Mouse (Mus musculus): ENCODE data around the gene Sipa1l1. TPM values are rescaled to one million over a fixed set of nuclear protein-coding genes. Genes with fewer than 3 reads are reported as not detected.

The Sipa1l1 gene
- total and polyA plus RNA-seq, 2 experiments from 2014 or later: 7.0 to 17.1 TPM

DNA sequence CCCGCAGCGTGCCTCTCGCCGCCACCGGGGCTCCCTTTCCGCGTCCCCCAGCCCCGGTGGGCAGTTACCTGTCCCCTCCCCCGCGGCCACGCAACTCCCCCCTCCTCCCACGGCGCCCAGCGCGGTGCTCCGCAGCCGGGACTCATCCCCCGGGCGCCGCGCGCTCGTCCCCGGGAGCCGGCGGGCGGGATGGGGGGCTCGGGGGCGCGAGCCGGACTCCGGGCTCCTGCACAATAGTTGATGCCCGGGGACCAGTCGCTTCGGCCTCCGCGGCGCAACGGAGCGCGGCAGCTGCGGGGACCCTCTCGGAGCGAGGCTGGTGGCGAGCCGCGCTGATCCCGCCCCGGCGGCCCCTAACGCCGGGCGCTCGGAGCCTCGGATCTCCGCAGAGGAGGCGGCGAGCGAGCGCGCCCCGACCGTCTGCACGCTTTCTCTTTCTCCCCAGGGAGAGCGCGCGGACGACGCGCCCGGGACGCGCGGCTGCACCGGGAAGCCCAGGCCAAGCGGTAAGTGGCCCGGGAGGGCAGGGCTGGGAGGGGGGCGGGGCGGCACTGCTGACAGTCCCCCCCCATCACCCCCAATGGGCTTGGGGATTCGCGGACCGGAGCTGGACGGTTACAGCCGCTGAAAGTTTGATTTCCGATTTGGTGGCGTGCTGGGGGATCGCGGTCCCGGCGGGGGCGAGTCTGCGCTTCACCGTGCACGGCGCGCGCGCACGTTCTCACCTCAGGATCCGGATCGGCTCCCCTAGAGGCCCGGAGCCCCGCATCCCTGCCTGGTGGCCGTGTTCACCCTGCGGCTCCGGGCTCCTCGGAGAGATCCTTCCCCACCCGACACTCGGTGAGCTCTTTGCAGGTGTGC, 681 bp downstream of the Sipa1l1 start:
- under 1% methylated on average over 71 of the region's 109 CpGs for WGBS
- Histone ChIP-seq H3K9me3 (replicated peaks; ENCODE audit: control insufficient read depth, low read length) (no peaks in the 10 kb centered on the region), H3K9ac (replicated peaks; ENCODE audit: low read depth, low read length) (peak overlapping the region; percentile 92), H3K4me1 (ENCODE audit: control insufficient read depth, insufficient read depth) (peaks cover 4% of the 10 kb centered on the region; the same call in 1 of the 2 replicates), H3K27ac (ENCODE audit: low read depth) (peak overlapping the region; percentile 84), H3K4me3 (ENCODE audit: low read depth, low read length) (peak overlapping the region; percentile 76), H3K36me3 (replicated peaks; ENCODE audit: control insufficient read depth, insufficient read depth, low read length) (no peaks in the 10 kb centered on the region), H3K27me3 (ENCODE audit: control insufficient read depth, insufficient read depth, low read length) (no peaks in the 10 kb centered on the region), H3K4me2 (ENCODE audit: low read depth, low read length) (peak overlapping the region; percentile 100)
- no peak for TF ChIP-seq CTCF (IDR thresholded peaks at IDR 0.05; ENCODE audit: low read depth)
- TF ChIP-seq EP300 (IDR thresholded peaks at IDR 0.05; ENCODE audit: low read depth): no peak
- DNase-seq (ENCODE audit: low spot score): peak; percentile 57
- peak; percentile 71 for ATAC-seq (ENCODE audit: insufficient read depth, low read depth)

GRCm38 (mm10) chr12:82170461-82171279, 1.6 kb downstream of the Sipa1l1 start:
- peak; percentile 30 for DNase-seq (ENCODE audit: low spot score)
- Histone ChIP-seq H3K4me2 (ENCODE audit: low read depth, low read length) (peak overlapping the region; percentile 100), H3K9ac (replicated peaks; ENCODE audit: low read depth, low read length) (peak overlapping the region; percentile 92), H3K9me3 (replicated peaks; ENCODE audit: control insufficient read depth, low read length) (no peaks in the 10 kb centered on the region), H3K36me3 (replicated peaks; ENCODE audit: control insufficient read depth, insufficient read depth, low read length) (no peaks in the 10 kb centered on the region), H3K27me3 (ENCODE audit: control insufficient read depth, insufficient read depth, low read length) (no peaks in the 10 kb centered on the region), H3K4me1 (ENCODE audit: control insufficient read depth, insufficient read depth) (peaks cover 4% of the 10 kb centered on the region; the same call in 1 of the 2 replicates), H3K27ac (ENCODE audit: low read depth) (peak overlapping the region; percentile 84), H3K4me3 (ENCODE audit: low read depth, low read length) (peak overlapping the region; percentile 76)
- TF ChIP-seq CTCF (IDR thresholded peaks at IDR 0.05; ENCODE audit: low read depth): no peak
- no peak for TF ChIP-seq EP300 (IDR thresholded peaks at IDR 0.05; ENCODE audit: low read depth)
- no peak for ATAC-seq (ENCODE audit: insufficient read depth, low read depth)
- 3% methylated on average over 29 of the region's 29 CpGs for WGBS

DNA sequence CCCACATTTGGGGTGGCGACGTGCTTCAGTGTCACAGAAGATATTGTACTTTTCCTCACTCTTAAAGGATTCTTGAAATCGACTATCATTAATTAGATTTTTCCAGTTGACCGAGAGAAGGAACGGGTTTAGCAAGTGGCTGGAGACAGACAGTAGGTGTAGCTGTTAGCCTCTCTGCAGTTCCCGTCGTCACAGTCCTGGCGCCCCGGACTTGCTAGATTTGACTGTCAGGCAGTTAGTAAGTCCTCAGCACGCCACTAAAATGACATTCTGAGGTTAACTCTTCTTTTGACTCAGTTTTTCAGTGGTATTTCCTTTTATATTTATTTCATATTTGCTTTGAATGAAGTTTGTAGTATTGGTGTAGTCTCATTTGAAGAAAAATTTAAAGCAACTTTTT, 2.5 kb downstream of the Sipa1l1 start:
- Histone ChIP-seq H3K36me3 (replicated peaks; ENCODE audit: control insufficient read depth, insufficient read depth, low read length) (no peaks in the 10 kb centered on the region), H3K27me3 (ENCODE audit: control insufficient read depth, insufficient read depth, low read length) (no peaks in the 10 kb centered on the region), H3K4me2 (ENCODE audit: low read depth, low read length) (peak overlapping the region; percentile 100), H3K9me3 (replicated peaks; ENCODE audit: control insufficient read depth, low read length) (no peaks in the 10 kb centered on the region), H3K9ac (replicated peaks; ENCODE audit: low read depth, low read length) (no peak overlapping the region), H3K4me3 (ENCODE audit: low read depth, low read length) (peak overlapping the region; percentile 76), H3K4me1 (ENCODE audit: control insufficient read depth, insufficient read depth) (peaks cover 4% of the 10 kb centered on the region; the same call in 1 of the 2 replicates), H3K27ac (ENCODE audit: low read depth) (no peak overlapping the region)
- peak; percentile 55 for TF ChIP-seq CTCF (IDR thresholded peaks at IDR 0.05; ENCODE audit: low read depth)
- no peak for TF ChIP-seq EP300 (IDR thresholded peaks at IDR 0.05; ENCODE audit: low read depth)
- 26% methylated on average over 10 of the region's 10 CpGs for WGBS
- ATAC-seq (ENCODE audit: insufficient read depth, low read depth) (no peak), DNase-seq (ENCODE audit: low spot score) (peak; percentile 68)

- TF ChIP-seq EP300 (IDR thresholded peaks at IDR 0.05; ENCODE audit: low read depth): no peak
- TF ChIP-seq CTCF (IDR thresholded peaks at IDR 0.05; ENCODE audit: low read depth): no peak
- H3K4me3 ChIP-seq (ENCODE audit: low read depth, low read length): no peak overlapping the region
- H3K9ac ChIP-seq (replicated peaks; ENCODE audit: low read depth, low read length): no peak overlapping the region
- no peak overlapping the region for H3K27ac ChIP-seq (ENCODE audit: low read depth)
- ATAC-seq (ENCODE audit: insufficient read depth, low read depth) (no peak), DNase-seq (ENCODE audit: low spot score) (no peak)
- no peak overlapping the region for H3K4me2 ChIP-seq (ENCODE audit: low read depth, low read length)
- H3K27me3 ChIP-seq (ENCODE audit: control insufficient read depth, insufficient read depth, low read length): no peaks in the 10 kb centered on the region
- 81% methylated on average over 1 of the region's 1 CpGs for WGBS
- no peaks in the 10 kb centered on the region for H3K36me3 ChIP-seq (replicated peaks; ENCODE audit: control insufficient read depth, insufficient read depth, low read length)
- H3K4me1 ChIP-seq (ENCODE audit: control insufficient read depth, insufficient read depth): peaks cover 3% of the 10 kb centered on the region; the same call in 1 of the 2 replicates
- no peaks in the 10 kb centered on the region for H3K9me3 ChIP-seq (replicated peaks; ENCODE audit: control insufficient read depth, low read length)
Observed at GRCm38 (mm10) chr12:82173623-82174022, 4.5 kb downstream of the Sipa1l1 start.

GRCm38 (mm10) chr12:82175709-82176108, 6.6 kb downstream of the Sipa1l1 start:
- no peaks in the 10 kb centered on the region for H3K27me3 ChIP-seq (ENCODE audit: control insufficient read depth, insufficient read depth, low read length)
- H3K4me3 ChIP-seq (ENCODE audit: low read depth, low read length): no peak overlapping the region
- H3K9me3 ChIP-seq (replicated peaks; ENCODE audit: control insufficient read depth, low read length): no peaks in the 10 kb centered on the region
- H3K9ac ChIP-seq (replicated peaks; ENCODE audit: low read depth, low read length): no peak overlapping the region
- no peaks in the 10 kb centered on the region for H3K36me3 ChIP-seq (replicated peaks; ENCODE audit: control insufficient read depth, insufficient read depth, low read length)
- DNase-seq (ENCODE audit: low spot score) (no peak), ATAC-seq (ENCODE audit: insufficient read depth, low read depth) (no peak)
- WGBS: 44% methylated on average over 3 of the region's 3 CpGs
- H3K27ac ChIP-seq (ENCODE audit: low read depth): no peak overlapping the region
- no peak overlapping the region for H3K4me2 ChIP-seq (ENCODE audit: low read depth, low read length)
- no peak for TF ChIP-seq CTCF (IDR thresholded peaks at IDR 0.05; ENCODE audit: low read depth)
- no peak for TF ChIP-seq EP300 (IDR thresholded peaks at IDR 0.05; ENCODE audit: low read depth)
- no peaks in the 10 kb centered on the region for H3K4me1 ChIP-seq (ENCODE audit: control insufficient read depth, insufficient read depth)
